Mouse (Mus musculus): ENCODE data around the gene Pam16.

DNA sequence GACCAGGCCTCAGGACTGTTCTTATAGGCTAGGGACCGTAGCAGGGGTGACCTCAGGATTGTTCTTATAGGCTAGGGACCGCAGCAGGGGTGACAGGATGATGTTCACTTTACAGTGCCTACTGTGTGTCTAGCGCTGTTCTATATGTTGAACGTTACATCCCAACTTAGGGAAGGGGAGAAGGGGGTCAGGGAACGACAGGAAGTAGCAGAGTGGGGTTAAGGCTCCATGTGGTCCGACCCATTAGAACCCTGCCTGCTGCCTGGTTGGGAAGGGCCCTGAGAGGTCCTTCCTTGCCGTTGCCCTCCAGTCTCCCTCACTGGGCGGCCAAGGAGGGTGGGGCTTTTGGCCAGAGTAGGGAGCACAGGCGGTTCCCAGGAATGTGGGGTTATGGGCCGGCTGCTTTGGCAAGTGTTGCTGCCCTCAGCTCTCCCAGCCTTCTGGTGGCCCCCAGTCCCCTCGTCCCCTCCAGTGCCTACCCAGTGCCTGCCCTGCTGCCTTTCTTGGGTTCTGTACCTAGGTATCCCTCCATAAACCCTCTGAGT, 20.4 kb downstream of the Pam16 start:
- no peak for TF ChIP-seq CTCF (conservative IDR thresholded peaks at IDR 0.05; ENCODE audit: insufficient read depth, insufficient read length, low read depth, low read length)
- no peak for TF ChIP-seq POLR2A (IDR thresholded peaks at IDR 0.05; ENCODE audit: low read depth, low read length)

Data from kidney, adult 2 months (tissue).